Mouse (Mus musculus) left cerebral cortex, adult 11 months (tissue): ENCODE data around the gene Chd6.
"Not testable (repeated sequence)": the region's sequence is repeated elsewhere in the genome, so short reads cannot be mapped to it uniquely, and the experiment has no call there.

ENCODE experiments used
- DNase-seq: peaks from one replicate; pipeline ENCODE4 v3.0.0; 2022; ENCODE audit warnings: low spot score

Gene Chd6

GRCm38 (mm10) chr2:160982636-160983035, 126.2 kb downstream of the Chd6 start:
- DNase-seq, result peak; percentile 33

DNA sequence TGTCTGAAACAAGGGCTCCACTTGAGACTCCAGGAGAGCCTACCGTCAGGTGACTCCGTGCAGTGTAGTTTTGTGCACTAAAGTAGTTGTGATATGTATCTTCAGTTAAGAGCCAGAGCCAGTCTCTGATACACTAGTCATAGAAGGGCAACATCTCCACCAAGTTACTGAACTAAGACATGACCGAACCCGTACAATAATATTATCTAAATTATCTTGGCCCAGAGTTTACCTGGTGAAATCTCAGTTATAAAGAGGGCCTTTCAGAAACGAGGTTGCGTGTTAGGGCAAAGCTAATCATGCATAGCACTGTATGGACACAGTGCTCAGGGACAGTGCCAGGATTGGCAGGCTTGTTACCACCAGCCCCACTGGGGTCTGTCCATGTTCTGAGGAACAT, 127.1 kb downstream of the Chd6 start:
- DNase-seq, result no peak

DNA sequence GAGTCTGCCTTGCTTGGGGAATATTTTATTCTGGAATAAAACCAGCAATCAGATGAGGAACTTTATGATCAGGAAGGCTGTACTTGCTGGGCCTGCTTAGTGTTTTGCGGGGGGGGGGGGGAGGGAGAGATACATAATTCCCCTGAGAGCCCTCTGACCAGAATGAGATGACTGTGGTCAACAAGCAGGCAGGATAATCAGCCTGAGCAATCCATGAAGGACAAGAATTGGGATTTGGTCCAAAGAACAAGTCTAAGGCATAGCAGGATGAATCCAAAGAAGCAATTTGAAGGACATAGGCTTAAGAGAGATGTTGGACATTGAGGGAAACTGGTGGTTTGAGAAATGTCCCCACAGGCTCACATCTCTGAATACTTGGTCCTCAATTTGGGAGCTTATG, 130.2 kb downstream of the Chd6 start:
- DNase-seq, result no peak

- DNase-seq, result no peak
Observed at GRCm38 (mm10) chr2:160977248-160977647, 131.6 kb downstream of the Chd6 start.

GRCm38 (mm10) chr2:160973648-160974215, 135.1 kb downstream of the Chd6 start:
- no peak for DNase-seq

- DNase-seq, result no peak
Observed at GRCm38 (mm10) chr2:160972103-160972792, 136.6 kb downstream of the Chd6 start.

DNA sequence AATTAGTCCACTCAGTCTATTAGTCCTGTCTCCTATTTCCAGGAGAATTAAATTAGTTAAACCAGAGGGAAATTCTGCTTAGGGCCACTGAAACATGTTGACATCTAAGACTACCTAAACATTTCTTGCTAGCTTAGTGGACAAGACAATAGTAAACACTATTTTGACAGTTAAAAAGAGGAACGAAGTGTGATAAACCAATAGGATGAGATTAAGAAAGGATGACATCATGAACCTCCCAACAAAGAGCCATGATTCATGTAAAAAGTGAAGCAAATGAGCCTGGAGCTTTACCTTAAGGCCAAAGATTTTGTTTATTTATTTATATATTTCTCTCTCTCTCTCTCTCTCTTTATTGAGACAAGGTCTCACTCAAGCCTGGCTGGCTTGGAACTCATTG, 146.7 kb downstream of the Chd6 start:
- DNase-seq, result no peak

GRCm38 (mm10) chr2:160960956-160961646, 147.8 kb downstream of the Chd6 start:
- DNase-seq, result no peak

DNA sequence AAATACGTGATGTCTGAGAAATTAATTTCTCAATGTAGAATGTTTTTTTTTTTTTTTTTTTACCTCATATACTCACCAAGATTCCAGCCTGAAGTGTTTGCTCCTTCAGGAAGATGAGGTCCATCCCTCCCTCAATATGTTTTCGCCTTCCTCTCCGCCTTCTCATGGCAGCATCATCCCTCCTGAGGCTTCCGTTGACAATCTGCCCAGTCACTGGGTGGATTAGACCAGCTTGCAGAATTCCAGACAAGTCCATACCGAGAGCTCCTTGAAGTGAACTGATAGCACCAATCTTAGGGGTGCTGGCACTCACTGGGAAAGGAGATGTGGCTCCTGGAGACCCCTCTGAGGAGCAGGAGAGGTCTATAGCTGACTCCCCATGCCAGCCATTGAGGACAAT, 149.0 kb downstream of the Chd6 start:
- no peak for DNase-seq

GRCm38 (mm10) chr2:160958737-160959136, 150.1 kb downstream of the Chd6 start:
- DNase-seq, result no peak

DNA sequence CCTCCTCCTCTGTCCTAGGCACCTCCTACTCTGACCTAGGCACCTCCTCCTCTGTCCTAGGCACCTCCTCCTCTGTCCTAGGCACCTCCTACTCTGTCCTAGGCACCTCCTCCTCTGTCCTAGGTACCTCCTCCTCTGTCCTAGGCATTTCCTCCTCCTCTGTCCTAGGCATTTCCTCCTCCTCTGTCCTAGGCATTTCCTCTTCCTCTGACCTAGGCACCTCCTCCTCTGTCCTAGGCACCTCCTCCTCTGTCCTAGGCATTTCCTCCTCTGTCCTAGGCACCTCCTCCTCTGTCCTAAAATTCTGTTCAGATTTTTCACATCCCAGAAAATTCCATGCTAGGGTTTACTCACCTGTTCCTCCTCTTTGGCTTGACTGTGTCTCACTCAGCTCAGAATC, 151.1 kb downstream of the Chd6 start:
- not testable (repeated sequence) for DNase-seq

DNA sequence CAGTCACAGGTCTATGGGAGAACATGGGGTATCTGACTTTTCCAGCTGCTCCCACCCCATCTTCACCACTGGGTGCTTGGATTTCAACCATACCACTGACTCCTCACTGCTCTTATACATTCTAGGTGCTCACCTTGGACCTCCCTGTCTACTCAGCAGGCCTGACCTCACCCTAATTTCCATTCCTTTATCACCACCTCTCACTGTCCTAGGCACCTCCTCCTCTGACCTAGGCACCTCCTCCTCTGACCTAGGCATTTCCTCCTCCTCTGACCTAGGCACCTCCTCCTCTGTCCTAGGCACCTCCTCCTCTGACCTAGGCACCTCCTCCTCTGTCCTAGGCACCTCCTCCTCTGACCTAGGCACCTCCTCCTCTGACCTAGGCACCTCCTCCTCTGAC, 151.6 kb downstream of the Chd6 start:
- DNase-seq, result not testable (repeated sequence)

- peak; percentile 39 for DNase-seq
Observed at GRCm38 (mm10) chr2:160955331-160955730, 153.5 kb downstream of the Chd6 start.

GRCm38 (mm10) chr2:160954541-160954940, 154.3 kb downstream of the Chd6 start:
- DNase-seq, result no peak

DNA sequence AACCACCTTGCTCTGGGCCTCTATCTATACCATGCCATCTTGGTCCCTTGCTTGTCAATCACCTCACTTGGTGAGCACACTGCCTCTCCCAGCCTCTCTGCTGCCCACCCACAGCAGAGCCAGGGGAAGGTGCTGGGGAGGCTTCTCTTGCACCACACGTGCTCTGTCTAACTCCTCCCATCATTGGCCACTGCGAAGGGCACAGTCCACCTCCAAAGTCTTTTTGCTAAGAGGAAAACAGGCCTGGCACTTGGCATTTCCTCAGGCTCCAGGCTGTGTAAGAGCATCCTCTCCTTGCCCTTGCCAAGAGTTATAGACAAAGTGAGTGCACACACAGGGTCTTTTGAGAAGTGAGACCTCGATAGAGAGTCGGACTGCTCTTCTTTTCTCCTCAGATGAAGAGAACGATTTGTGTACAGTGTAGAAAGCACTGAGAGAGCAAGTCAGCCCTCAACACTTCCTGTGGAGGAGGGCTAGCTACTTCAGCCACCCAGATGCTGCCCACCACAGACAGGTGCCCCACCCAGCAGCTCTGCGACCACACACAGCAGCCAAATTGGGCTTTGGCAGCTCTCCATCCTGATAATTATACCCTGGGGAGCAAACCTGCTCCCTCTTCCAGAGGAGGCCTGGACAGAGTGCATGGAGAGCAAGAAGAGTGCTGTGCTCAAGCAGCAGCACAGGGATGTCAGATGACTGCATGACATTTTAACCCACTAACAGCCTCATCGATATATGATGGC, 155.6 kb downstream of the Chd6 start:
- no peak for DNase-seq

- no peak for DNase-seq
Observed at GRCm38 (mm10) chr2:160951595-160951994, 157.3 kb downstream of the Chd6 start.

DNA sequence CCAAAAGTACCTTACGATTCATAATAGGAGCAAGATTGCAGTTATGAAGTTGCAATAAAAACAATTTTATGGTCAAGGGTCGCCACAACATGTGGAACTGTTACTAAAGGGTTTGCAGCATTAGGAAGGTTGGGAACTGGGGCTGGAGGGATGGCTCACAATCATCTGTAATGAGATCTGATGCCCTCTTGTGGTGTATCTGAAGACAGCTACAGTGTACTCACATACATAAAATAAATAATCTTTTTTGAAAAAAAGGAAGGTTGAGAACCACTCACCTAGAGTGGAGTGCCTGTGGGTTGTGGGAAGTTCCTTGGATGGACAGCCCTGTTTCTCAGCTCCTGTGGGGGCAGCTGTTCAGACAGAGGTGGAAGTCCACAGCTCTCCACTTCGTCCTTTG, 166.4 kb downstream of the Chd6 start:
- DNase-seq, result no peak

DNA sequence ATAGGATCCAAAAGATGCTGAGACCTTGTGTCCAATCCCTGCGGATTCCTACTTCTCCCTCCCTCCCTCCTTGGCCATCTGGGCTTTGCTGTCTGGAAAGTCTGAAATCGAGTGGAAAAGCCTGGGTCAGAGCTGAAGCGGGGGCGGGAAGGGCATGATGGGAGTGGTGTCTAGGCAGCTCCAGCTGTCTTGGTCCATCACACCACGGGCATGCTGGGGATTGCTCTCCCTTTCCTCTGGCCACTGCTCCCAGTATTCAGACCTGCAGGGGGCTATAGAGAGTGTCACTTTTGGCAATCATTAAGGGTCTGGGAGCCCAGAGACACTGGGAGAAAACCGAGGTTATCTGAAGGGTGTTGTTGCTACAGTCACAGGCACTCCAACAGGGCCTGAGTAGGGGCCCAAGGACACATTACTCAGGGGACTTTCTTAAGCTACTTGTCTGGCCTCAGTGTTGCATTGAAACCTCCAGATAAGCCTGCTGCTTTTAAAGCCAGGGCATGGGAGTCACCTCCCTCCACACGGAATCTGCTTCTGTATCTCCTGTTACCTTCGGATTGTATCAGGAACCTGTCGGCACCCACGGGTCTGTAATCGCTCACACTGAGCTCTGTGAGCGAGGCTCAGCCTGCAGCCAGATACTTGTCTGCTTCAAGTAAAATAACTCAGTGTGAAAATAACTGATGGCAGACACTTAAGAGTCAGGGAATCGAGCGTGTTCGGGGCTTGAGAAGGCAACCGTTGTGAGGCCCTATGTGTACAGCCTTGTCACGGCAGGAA, 167.8 kb downstream of the Chd6 start:
- no peak for DNase-seq

- no peak for DNase-seq
Observed at GRCm38 (mm10) chr2:160934451-160934850, 174.4 kb downstream of the Chd6 start.

DNA sequence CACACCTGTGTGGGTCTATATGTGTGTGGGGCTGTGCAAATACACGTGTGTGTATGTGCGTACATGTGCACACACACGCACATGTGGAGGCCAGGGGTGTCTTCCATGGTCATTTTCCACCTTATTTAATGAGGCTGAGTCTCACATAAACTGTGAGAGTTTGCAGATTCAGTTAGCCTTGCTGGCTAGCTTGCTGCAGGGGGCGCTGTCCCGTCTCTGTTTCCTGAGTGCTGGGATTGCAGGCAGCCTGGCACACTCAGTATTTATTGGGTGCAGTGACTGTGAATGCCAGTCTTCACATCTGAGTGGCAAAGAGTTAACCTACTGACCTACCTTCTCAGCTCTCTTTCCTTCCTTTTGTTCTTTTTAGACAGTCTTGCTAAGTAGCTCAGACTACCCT, 175.0 kb downstream of the Chd6 start:
- no peak for DNase-seq

DNA sequence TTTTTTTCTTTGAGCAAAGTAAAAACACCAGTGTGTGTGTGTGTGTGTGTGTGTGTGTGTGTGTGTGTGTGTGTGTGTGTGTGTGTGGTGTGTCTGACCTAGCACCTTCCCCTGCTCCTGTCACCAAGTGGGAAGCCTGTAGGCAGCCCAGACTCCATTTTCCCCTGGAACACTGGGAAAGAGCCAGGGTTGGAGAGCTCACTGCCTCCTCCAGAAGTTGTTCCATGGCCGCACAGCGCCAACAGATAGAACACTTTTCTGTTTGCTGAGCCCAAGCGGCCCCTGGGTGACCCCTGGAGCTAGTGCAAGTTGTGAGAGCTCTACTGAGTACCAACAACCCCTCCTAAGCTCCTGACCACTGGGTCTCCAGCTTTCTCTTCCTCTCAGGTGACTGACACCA, 175.9 kb downstream of the Chd6 start:
- no peak for DNase-seq

- DNase-seq, result no peak
Observed at GRCm38 (mm10) chr2:160932325-160932724, 176.6 kb downstream of the Chd6 start.
